Mouse (Mus musculus): ENCODE results near the gene Chaf1b. TPM values are rescaled to one million over a fixed set of nuclear protein-coding genes. Genes with fewer than 3 reads are reported as not detected.

The Chaf1b gene
- polyA plus RNA-seq (2014; fragmentation: Illumina TruSeq; extraction: RNeasy Lipid Tissue Mini Kit (QIAGEN cat#74804); ENCODE audit: insufficient read depth, low read depth, low replicate concordance): 2.1 TPM

DNA sequence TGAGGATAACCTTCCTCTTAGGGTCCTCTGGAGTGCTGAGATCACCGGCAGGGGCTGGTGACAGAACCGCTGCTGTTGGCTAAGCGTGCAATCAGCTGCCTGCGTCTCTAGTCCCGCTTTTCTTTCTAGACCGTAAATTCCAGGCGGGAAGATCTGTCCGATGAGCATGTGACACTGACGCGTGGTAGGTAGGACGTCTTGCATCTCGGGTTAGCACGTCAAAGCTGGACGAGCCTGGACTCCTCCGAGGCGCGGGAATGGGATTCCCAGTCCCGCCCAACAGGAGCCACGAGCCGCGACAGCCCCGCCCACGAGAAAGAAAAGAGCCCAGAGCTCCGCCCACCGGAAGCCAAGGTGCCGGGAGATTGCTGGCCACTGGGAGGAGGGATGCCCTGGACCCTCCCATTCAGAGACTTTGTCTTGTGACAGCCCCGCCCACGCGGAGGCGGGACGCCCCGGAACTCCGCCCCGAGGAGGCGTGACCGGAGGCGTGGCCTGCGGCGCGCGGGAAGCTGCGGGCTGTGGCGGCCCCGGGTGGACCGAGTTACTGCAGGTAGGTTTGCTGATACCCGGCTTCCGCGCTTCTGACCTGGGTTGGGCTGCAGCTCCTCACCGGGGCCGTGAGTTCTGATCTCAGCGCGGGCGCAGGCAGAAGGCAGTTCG is at the start of gene Chaf1b:
Gene Chaf1b, plus strand, starts transcription at position 479 of the 663 bp plus-strand sequence.

Other genes starting within 250 kb of the Chaf1b start
- gene Cbr3, start 200.7 kb upstream of the Chaf1b start, polyA plus RNA-seq (2014; fragmentation: Illumina TruSeq; extraction: RNeasy Lipid Tissue Mini Kit (QIAGEN cat#74804); ENCODE audit: insufficient read depth, low read depth, low replicate concordance): 22.4 TPM
- 25.5 TPM for gene Dop1b, start 172.0 kb upstream of the Chaf1b start, polyA plus RNA-seq (2014; fragmentation: Illumina TruSeq; extraction: RNeasy Lipid Tissue Mini Kit (QIAGEN cat#74804); ENCODE audit: insufficient read depth, low read depth, low replicate concordance)
- 11.5 TPM for gene Morc3, start 51.8 kb upstream of the Chaf1b start, polyA plus RNA-seq (2014; fragmentation: Illumina TruSeq; extraction: RNeasy Lipid Tissue Mini Kit (QIAGEN cat#74804); ENCODE audit: insufficient read depth, low read depth, low replicate concordance)
- gene Cldn14, start 124.9 kb downstream of the Chaf1b start, polyA plus RNA-seq (2014; fragmentation: Illumina TruSeq; extraction: RNeasy Lipid Tissue Mini Kit (QIAGEN cat#74804); ENCODE audit: insufficient read depth, low read depth, low replicate concordance): not detected
- gene Sim2, start 201.0 kb downstream of the Chaf1b start, polyA plus RNA-seq (2014; fragmentation: Illumina TruSeq; extraction: RNeasy Lipid Tissue Mini Kit (QIAGEN cat#74804); ENCODE audit: insufficient read depth, low read depth, low replicate concordance): not detected